Mouse (Mus musculus): ENCODE data around the gene Kif4. TPM values are rescaled to one million over a fixed set of nuclear protein-coding genes. Genes with fewer than 3 reads are reported as not detected.
A peak's percentile ranks its signal among the peaks of the same experiment; 100 is the strongest.

Kif4 gene
- polyA plus RNA-seq, 1 experiment from 2014 or later, result 24.6 TPM

DNA sequence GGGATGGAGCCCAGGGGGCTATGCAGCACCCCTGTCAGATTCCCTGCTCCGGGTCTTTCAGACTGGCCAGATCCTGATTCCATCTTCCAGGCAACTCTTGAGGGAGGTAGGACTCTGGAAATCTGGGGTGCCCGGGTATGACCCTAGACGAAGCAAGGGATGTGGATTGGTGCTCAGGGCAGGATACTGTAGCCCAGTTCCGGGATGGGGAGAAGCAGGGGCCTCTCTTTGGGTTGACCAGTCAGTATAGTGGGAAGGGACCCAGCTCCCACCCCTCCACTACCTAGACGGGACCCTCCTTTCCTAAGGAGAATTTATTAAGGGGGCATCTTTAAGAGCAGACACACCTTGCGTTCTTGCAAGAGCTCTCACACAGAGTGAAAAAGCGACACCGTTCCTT lies 104.7 kb downstream of the Kif4 start:
- H3K9ac ChIP-seq (ENCODE audit: low read length), result no peak overlapping the region
- H3K4me3 ChIP-seq (ENCODE audit: control insufficient read depth in 1 of 2, insufficient read depth in 1 of 2, low read depth in 1 of 2, low read length in 2 of 2), result peak overlapping the region in 1 of 2 experiments; percentile 19; a peak in 2 of 4 replicates
- H3K27ac ChIP-seq (replicated peaks in 1 of 2; ENCODE audit: control insufficient read depth in 1 of 2, insufficient read depth in 1 of 2, low read depth in 2 of 2, low read length in 2 of 2), result no peak overlapping the region
- peaks cover 17% of the 10 kb centered on the region for H3K36me3 ChIP-seq (ENCODE audit: control insufficient read depth, insufficient read depth, low read length)
- peaks cover 2 to 13% of the 10 kb centered on the region in 2 experiments for H3K4me1 ChIP-seq (ENCODE audit: control insufficient read depth in 2 of 2, insufficient read depth in 2 of 2, low read length in 2 of 2)
- no peak for ATAC-seq (ENCODE audit: insufficient number of reproducible peaks, insufficient read depth, low FRiP score, low read depth)
- no peaks in the 10 kb centered on the region; the same call in 1 of the 2 replicates for H3K27me3 ChIP-seq (ENCODE audit: control insufficient read depth, insufficient read depth, low read length)
- WGBS, result 35% methylated on average over 8 of the region's 8 CpGs
- H3K9me3 ChIP-seq (ENCODE audit: control insufficient read depth, low read length), result no peaks in the 10 kb centered on the region
- H3K4me2 ChIP-seq (ENCODE audit: low read length), result peak overlapping the region; percentile 57

- Histone ChIP-seq H3K27ac (replicated peaks in 1 of 2; ENCODE audit: control insufficient read depth in 1 of 2, insufficient read depth in 1 of 2, low read depth in 2 of 2, low read length in 2 of 2) (no peak overlapping the region), H3K4me1 (ENCODE audit: control insufficient read depth in 2 of 2, insufficient read depth in 2 of 2, low read length in 2 of 2) (peaks cover 2 to 9% of the 10 kb centered on the region in 2 experiments), H3K36me3 (ENCODE audit: control insufficient read depth, insufficient read depth, low read length) (no peaks in the 10 kb centered on the region), H3K9ac (ENCODE audit: low read length) (no peak overlapping the region), H3K4me3 (ENCODE audit: control insufficient read depth in 1 of 2, insufficient read depth in 1 of 2, low read depth in 1 of 2, low read length in 2 of 2) (no peak overlapping the region), H3K27me3 (ENCODE audit: control insufficient read depth, insufficient read depth, low read length) (peaks cover 8% of the 10 kb centered on the region; the same call in 1 of the 2 replicates), H3K9me3 (ENCODE audit: control insufficient read depth, low read length) (no peaks in the 10 kb centered on the region), H3K4me2 (ENCODE audit: low read length) (no peak overlapping the region)
- 69% methylated on average over 7 of the region's 7 CpGs for WGBS
- ATAC-seq (ENCODE audit: insufficient number of reproducible peaks, insufficient read depth, low FRiP score, low read depth), result no peak
Observed at GRCm38 (mm10) chrX:100734359-100734758, 108.8 kb downstream of the Kif4 start.

DNA sequence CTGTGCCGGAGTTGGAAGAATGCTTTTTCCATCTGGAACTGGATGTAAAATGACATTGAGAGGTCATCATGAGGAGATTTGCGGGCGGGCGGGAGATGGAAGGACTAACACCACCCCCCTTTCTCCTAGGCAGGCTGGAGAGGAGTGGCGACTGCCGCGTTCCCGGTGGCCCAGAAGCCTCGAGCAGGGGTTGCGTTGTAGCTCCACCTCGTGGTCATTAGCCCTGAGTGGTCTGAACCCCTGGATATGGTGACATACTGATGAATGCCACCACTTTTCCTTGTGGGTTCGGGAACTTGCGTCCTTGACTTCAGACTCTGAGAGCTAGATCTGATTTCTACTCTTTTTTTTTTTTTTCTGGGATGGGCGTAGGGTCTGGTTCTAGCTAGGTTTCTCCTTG lies 113.4 kb downstream of the Kif4 start:
- WGBS, result 16% methylated on average over 14 of the region's 14 CpGs
- 0 out of 2 replicates have a peak overlapping the region, but pooled peaks have one; percentile 32 for H3K9ac ChIP-seq (ENCODE audit: low read length)

GRCm38 (mm10) chrX:100739443-100739842 lies 113.9 kb downstream of the Kif4 start:
- Histone ChIP-seq H3K27me3 (ENCODE audit: control insufficient read depth, insufficient read depth, low read length) (peaks cover 8% of the 10 kb centered on the region; the same call in 1 of the 2 replicates), H3K36me3 (ENCODE audit: control insufficient read depth, insufficient read depth, low read length) (no peaks in the 10 kb centered on the region), H3K27ac (replicated peaks in 1 of 2; ENCODE audit: control insufficient read depth in 1 of 2, insufficient read depth in 1 of 2, low read depth in 2 of 2, low read length in 2 of 2) (peak overlapping the region in 1 of 2 experiments; percentile 44; a peak in 1 of 4 replicates), H3K4me2 (ENCODE audit: low read length) (peak overlapping the region; percentile 65), H3K4me1 (ENCODE audit: control insufficient read depth in 2 of 2, insufficient read depth in 2 of 2, low read length in 2 of 2) (peaks cover 0 to 6% of the 10 kb centered on the region in 2 experiments; a peak in 2 of 4 replicates), H3K9ac (ENCODE audit: low read length) (peak overlapping the region; percentile 48), H3K9me3 (ENCODE audit: control insufficient read depth, low read length) (peaks cover 6% of the 10 kb centered on the region; the same call in 1 of the 2 replicates), H3K4me3 (ENCODE audit: control insufficient read depth in 1 of 2, insufficient read depth in 1 of 2, low read depth in 1 of 2, low read length in 2 of 2) (peak overlapping the region; percentile 33 to 46)
- no peak for ATAC-seq (ENCODE audit: insufficient number of reproducible peaks, insufficient read depth, low FRiP score, low read depth)
- WGBS, result 24% methylated on average over 10 of the region's 10 CpGs

More for the DNA sequence above, 113.4 kb downstream of the Kif4 start:
- no peak overlapping the region for H3K27ac ChIP-seq (replicated peaks in 1 of 2; ENCODE audit: control insufficient read depth in 1 of 2, insufficient read depth in 1 of 2, low read depth in 2 of 2, low read length in 2 of 2)
- H3K36me3 ChIP-seq (ENCODE audit: control insufficient read depth, insufficient read depth, low read length), result no peaks in the 10 kb centered on the region
- peak overlapping the region; percentile 65 for H3K4me2 ChIP-seq (ENCODE audit: low read length)
- H3K4me1 ChIP-seq (ENCODE audit: control insufficient read depth in 2 of 2, insufficient read depth in 2 of 2, low read length in 2 of 2), result peaks cover 0 to 6% of the 10 kb centered on the region in 2 experiments; a peak in 2 of 4 replicates
- peak overlapping the region; percentile 33 to 46; a peak in 3 of 4 replicates for H3K4me3 ChIP-seq (ENCODE audit: control insufficient read depth in 1 of 2, insufficient read depth in 1 of 2, low read depth in 1 of 2, low read length in 2 of 2)
- peaks cover 6% of the 10 kb centered on the region; the same call in 1 of the 2 replicates for H3K9me3 ChIP-seq (ENCODE audit: control insufficient read depth, low read length)
- H3K27me3 ChIP-seq (ENCODE audit: control insufficient read depth, insufficient read depth, low read length), result peaks cover 8% of the 10 kb centered on the region; the same call in 1 of the 2 replicates
- ATAC-seq (ENCODE audit: insufficient number of reproducible peaks, insufficient read depth, low FRiP score, low read depth), result no peak

DNA sequence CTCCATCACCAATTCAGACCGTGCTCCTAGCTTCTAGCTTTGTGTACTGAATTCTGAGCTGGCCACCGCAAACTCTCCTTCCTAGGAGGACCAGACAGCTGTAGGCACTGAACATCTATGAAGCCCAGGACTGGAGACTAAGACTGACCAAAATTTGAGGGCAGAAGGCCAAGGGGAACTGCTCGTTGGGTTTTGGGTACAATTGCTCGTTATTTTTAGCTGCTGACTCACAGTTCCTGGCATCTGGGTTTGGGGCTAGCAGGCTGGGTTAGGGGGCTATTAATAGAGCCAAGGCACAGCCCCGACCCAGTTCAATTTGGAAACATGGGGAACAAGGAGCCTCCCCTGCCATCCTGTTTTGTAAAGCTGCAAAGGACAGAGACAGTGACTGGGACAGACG lies 115.2 kb downstream of the Kif4 start:
- WGBS, result 39% methylated on average over 6 of the region's 6 CpGs
- H3K27ac ChIP-seq (replicated peaks in 1 of 2; ENCODE audit: control insufficient read depth in 1 of 2, insufficient read depth in 1 of 2, low read depth in 2 of 2, low read length in 2 of 2), result peak overlapping the region; percentile 86 to 93
- peaks cover 8% of the 10 kb centered on the region; the same call in 1 of the 2 replicates for H3K27me3 ChIP-seq (ENCODE audit: control insufficient read depth, insufficient read depth, low read length)
- no peaks in the 10 kb centered on the region for H3K36me3 ChIP-seq (ENCODE audit: control insufficient read depth, insufficient read depth, low read length)
- peaks cover 0 to 6% of the 10 kb centered on the region in 2 experiments; a peak in 2 of 4 replicates for H3K4me1 ChIP-seq (ENCODE audit: control insufficient read depth in 2 of 2, insufficient read depth in 2 of 2, low read length in 2 of 2)
- H3K9ac ChIP-seq (ENCODE audit: low read length), result peak overlapping the region; percentile 67
- H3K4me2 ChIP-seq (ENCODE audit: low read length), result peak overlapping the region; percentile 60
- H3K9me3 ChIP-seq (ENCODE audit: control insufficient read depth, low read length), result peaks cover 6% of the 10 kb centered on the region; the same call in 1 of the 2 replicates
- peak overlapping the region; percentile 23 to 28 for H3K4me3 ChIP-seq (ENCODE audit: control insufficient read depth in 1 of 2, insufficient read depth in 1 of 2, low read depth in 1 of 2, low read length in 2 of 2)
- no peak; the same call in 1 of the 2 replicates for ATAC-seq (ENCODE audit: insufficient number of reproducible peaks, insufficient read depth, low FRiP score, low read depth)

GRCm38 (mm10) chrX:100741940-100742339 lies 116.4 kb downstream of the Kif4 start:
- peaks cover 0 to 6% of the 10 kb centered on the region in 2 experiments; a peak in 2 of 4 replicates for H3K4me1 ChIP-seq (ENCODE audit: control insufficient read depth in 2 of 2, insufficient read depth in 2 of 2, low read length in 2 of 2)
- peaks cover 4% of the 10 kb centered on the region; the same call in 1 of the 2 replicates for H3K27me3 ChIP-seq (ENCODE audit: control insufficient read depth, insufficient read depth, low read length)
- ATAC-seq (ENCODE audit: insufficient number of reproducible peaks, insufficient read depth, low FRiP score, low read depth), result no peak
- H3K4me3 ChIP-seq (ENCODE audit: control insufficient read depth in 1 of 2, insufficient read depth in 1 of 2, low read depth in 1 of 2, low read length in 2 of 2), result peak overlapping the region; percentile 16 to 28; a peak in 2 of 4 replicates
- peak overlapping the region; percentile 60 for H3K4me2 ChIP-seq (ENCODE audit: low read length)
- H3K9ac ChIP-seq (ENCODE audit: low read length), result peak overlapping the region; percentile 67; the same call in 1 of the 2 replicates
- no peaks in the 10 kb centered on the region for H3K36me3 ChIP-seq (ENCODE audit: control insufficient read depth, insufficient read depth, low read length)
- peaks cover 6% of the 10 kb centered on the region; the same call in 1 of the 2 replicates for H3K9me3 ChIP-seq (ENCODE audit: control insufficient read depth, low read length)
- WGBS, result 7% methylated on average over 7 of the region's 10 CpGs
- peak overlapping the region; percentile 86 to 93; a peak in 3 of 4 replicates for H3K27ac ChIP-seq (replicated peaks in 1 of 2; ENCODE audit: control insufficient read depth in 1 of 2, insufficient read depth in 1 of 2, low read depth in 2 of 2, low read length in 2 of 2)

- Histone ChIP-seq H3K27me3 (ENCODE audit: control insufficient read depth, insufficient read depth, low read length) (peaks cover 6% of the 10 kb centered on the region; the same call in 1 of the 2 replicates), H3K4me1 (ENCODE audit: control insufficient read depth in 2 of 2, insufficient read depth in 2 of 2, low read length in 2 of 2) (0 out of 4 replicates have a peak, but pooled peaks cover 0 to 3% of the 10 kb centered on the region in 2 experiments)
- WGBS, result 77% methylated on average over 6 of the region's 6 CpGs
Observed at GRCm38 (mm10) chrX:100765855-100766254, 140.3 kb downstream of the Kif4 start.

More at GRCm38 (mm10) chrX:100765855-100766254, 140.3 kb downstream of the Kif4 start:
- Histone ChIP-seq H3K9me3 (ENCODE audit: control insufficient read depth, low read length) (no peaks in the 10 kb centered on the region), H3K36me3 (ENCODE audit: control insufficient read depth, insufficient read depth, low read length) (no peaks in the 10 kb centered on the region), H3K9ac (ENCODE audit: low read length) (no peak overlapping the region), H3K4me3 (ENCODE audit: control insufficient read depth in 1 of 2, insufficient read depth in 1 of 2, low read depth in 1 of 2, low read length in 2 of 2) (no peak overlapping the region), H3K4me2 (ENCODE audit: low read length) (no peak overlapping the region), H3K27ac (replicated peaks in 1 of 2; ENCODE audit: control insufficient read depth in 1 of 2, insufficient read depth in 1 of 2, low read depth in 2 of 2, low read length in 2 of 2) (no peak overlapping the region)
- ATAC-seq (ENCODE audit: insufficient number of reproducible peaks, insufficient read depth, low FRiP score, low read depth), result no peak
